Mouse (Mus musculus) embryonic fibroblast, embryonic 13.5 days (primary cell): ENCODE measurements around the gene Crot.

Source experiments
- CTCF ChIP-seq: IDR thresholded peaks from 2 replicates; pipeline ENCODE4 v1.5.1; 2011; ENCODE audit warnings: mild to moderate bottlenecking, control low read depth, low read length, moderate library complexity, borderline replicate concordance; ENCODE audit not compliant: insufficient read depth
- POLR2A ChIP-seq: IDR thresholded peaks from 2 replicates; pipeline ENCODE4 v1.6.1; 2011; ENCODE audit warnings: low read depth, mild to moderate bottlenecking, control low read depth, low read length, moderate library complexity

DNA sequence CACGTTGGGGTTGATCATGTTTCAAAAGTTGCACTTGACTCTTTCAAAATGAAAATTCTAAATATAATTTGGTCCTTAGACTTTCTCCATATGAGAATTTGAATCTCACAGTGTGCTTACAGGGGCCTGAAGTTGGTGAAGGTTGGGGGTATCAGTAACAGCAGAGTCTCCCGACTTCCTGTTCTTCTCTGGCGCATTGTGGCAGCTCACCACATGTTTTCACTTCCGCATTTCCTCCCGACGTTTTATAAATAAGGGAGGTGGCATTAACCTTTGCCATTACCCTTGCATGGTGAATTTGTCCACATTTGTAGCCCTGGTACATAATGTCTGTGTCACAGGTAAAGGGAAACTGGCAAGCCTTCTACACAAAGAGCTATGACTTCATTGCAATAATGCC lies 80.1 kb downstream of the Crot start:
- no peak for TF ChIP-seq POLR2A
- TF ChIP-seq CTCF, result no peak
